Mouse (Mus musculus): ENCODE results near the gene Ankrd22. TPM values are rescaled to one million over a fixed set of nuclear protein-coding genes. Genes with fewer than 3 reads are reported as not detected.
A peak's percentile ranks its signal among the peaks of the same experiment; 100 is the strongest.

The Ankrd22 gene
- total RNA-seq, 2 experiments from 2014 or later = 0.24 TPM; not detected in 1

DNA sequence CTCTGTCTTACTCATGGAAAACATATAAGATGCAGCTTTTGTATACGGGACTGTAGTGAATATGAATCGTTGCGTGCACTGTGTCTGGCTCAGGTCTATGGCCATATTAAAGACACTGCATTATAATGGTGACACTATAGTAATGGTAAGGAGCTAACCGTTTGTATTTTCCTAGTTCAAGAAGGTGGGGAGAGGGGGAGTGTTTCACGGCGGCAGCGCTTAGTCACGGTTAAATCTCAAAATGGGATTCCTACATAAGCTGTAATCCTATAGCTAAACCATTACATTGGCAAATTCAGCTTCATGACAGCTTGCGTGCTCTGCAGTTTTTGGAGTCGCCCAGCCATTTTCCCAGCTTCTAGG, 25.8 kb upstream of the Ankrd22 start:
- intact Hi-C loops (cut with DNase I) = loop anchor here (5.0 kb wide), 1 partner anchor 41 kb away; no protein-coding TSS in a partner anchor
- no peak for DNase-seq (ENCODE audit: extremely low spot score in 1 of 2, low spot score in 2 of 2)

DNA sequence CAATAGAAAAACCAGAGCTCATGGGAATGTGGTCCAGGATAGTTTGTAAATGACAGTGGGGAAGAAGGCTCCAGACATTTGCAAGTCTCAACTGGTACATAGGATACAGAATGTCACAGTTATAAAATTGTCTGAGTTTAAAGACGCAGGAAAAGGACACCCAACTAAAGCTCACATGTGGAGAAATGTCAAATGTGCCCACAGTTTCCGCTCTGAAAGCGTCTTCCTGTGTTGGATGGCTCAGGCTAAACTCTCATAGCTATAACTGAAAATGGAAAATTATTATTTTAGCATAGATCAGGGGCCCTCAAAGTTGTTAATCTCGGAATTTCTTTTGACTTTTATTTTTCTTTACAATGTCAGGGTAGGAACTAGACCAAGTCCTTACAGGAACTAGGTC, 21.0 kb upstream of the Ankrd22 start:
- no peak for DNase-seq (ENCODE audit: extremely low spot score in 1 of 2, low spot score in 2 of 2)
- intact Hi-C loops (cut with DNase I) = no loop called here

- intact Hi-C loops (cut with DNase I) = no loop called here
- DNase-seq (ENCODE audit: extremely low spot score in 1 of 2, low spot score in 2 of 2) = no peak
Measured at GRCm38 (mm10) chr19:34182490-34182889, 16.6 kb upstream of the Ankrd22 start.

- DNase-seq (ENCODE audit: extremely low spot score in 1 of 2, low spot score in 2 of 2) = no peak
- intact Hi-C loops (cut with DNase I) = no loop called here
Measured at GRCm38 (mm10) chr19:34181234-34181633, 15.4 kb upstream of the Ankrd22 start.

DNA sequence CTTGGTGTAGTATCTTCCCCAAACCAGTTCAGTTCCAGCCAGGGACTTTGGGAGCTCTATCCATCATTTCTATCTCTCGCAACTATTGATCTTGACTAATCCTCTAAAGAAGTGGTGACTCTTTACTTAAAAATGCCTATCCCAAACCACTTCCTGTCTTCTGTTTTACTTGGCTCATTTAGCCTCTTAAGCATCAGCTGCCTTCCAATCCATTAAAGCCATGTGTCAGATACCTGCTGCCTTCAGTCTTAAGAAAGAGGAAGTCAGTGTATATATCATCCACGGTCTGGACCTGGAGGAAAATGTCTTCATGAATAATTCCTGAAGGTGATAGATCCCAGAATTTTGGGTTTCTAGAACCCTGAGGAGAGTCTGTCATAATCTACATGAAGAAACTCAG, 14.5 kb upstream of the Ankrd22 start:
- no peak for DNase-seq (ENCODE audit: extremely low spot score in 1 of 2, low spot score in 2 of 2)
- intact Hi-C loops (cut with DNase I) = no loop called here

- intact Hi-C loops (cut with DNase I) = no loop called here
- no peak for DNase-seq (ENCODE audit: extremely low spot score in 1 of 2, low spot score in 2 of 2)
Measured at GRCm38 (mm10) chr19:34179136-34179535, 13.3 kb upstream of the Ankrd22 start.

DNA sequence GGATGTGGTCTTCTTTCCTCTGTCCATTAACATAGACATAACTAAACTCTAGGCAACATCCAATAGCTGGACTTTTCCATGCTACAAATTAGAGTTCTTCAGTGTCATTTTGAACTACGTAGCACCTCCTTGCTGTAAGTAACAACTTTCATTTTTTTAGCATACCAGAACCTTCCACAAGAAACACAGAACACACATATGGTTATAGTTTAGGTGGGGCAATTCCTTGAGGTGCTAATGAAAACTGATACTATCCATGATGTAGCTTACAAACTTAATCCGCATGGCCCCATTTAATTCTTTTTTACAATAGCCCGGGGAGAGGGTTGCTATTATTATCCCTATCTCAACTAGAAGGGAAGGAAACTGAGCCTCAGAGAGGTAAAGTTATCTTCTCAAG, 8.2 kb upstream of the Ankrd22 start:
- DNase-seq (ENCODE audit: extremely low spot score in 1 of 2, low spot score in 2 of 2) = no peak
- intact Hi-C loops (cut with DNase I) = no loop called here

GRCm38 (mm10) chr19:34171167-34171566, 5.3 kb upstream of the Ankrd22 start:
- DNase-seq (ENCODE audit: extremely low spot score in 1 of 2, low spot score in 2 of 2) = no peak
- intact Hi-C loops (cut with DNase I) = no loop called here

DNA sequence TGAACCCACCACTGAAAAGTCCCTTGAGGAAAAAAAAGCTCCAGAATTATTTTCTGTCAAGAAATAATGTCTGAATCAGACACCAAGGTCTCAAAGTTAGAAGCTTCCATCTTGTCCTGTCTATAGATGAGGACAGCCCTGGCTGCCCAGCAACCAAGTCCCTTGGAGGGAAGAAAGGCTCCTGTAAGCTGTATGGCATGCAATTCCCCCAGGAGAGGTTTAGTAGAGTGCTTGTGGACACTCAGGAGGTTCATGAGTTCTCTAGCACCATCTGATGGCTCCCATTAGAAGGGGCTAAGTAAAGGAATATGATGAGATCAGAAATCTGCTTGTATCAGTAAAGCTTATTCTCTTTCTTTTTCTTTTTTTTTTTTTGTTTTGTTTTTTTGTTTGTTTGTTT, 3.3 kb upstream of the Ankrd22 start:
- intact Hi-C loops (cut with DNase I) = loop anchor here (10.0 kb wide), 1 partner anchor 136 kb away; no protein-coding TSS in a partner anchor
- no peak for DNase-seq (ENCODE audit: extremely low spot score in 1 of 2, low spot score in 2 of 2)

- intact Hi-C loops (cut with DNase I) = loop anchor here (10.0 kb wide), 1 partner anchor 137 kb away; no protein-coding TSS in a partner anchor
- DNase-seq (ENCODE audit: extremely low spot score in 1 of 2, low spot score in 2 of 2) = no peak
Measured at GRCm38 (mm10) chr19:34167896-34168661, 2.2 kb upstream of the Ankrd22 start.

- DNase-seq (ENCODE audit: extremely low spot score in 1 of 2, low spot score in 2 of 2) = no peak
- intact Hi-C loops (cut with DNase I) = loop anchor here (10.0 kb wide), 1 partner anchor 138 kb away; no protein-coding TSS in a partner anchor
Measured at GRCm38 (mm10) chr19:34166386-34166785, 533 bp upstream of the Ankrd22 start.

DNA sequence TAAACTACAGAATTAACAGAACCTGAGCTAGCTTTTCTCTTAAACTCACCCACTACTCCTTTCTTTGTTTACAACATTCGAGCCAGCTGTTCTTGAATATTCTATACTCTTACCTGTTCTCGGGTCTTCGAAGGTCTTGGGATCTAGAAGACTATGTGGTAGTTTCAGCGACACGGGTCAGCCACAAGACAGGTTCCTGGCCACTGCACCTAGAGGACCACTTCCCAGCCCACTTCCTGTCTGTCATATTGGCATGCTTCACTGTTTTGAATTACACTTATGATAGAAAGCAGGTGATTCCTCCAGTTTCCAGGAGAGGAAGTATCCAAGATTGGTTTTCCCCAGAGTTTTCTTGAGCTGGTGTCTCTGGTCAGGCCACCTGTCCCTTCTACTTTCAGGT, 3.2 kb downstream of the Ankrd22 start:
- intact Hi-C loops (cut with DNase I) = loop anchor here (10.0 kb wide), 1 partner anchor 142 kb away; no protein-coding TSS in a partner anchor

GRCm38 (mm10) chr19:34153263-34154144, 12.3 kb downstream of the Ankrd22 start:
- intact Hi-C loops (cut with DNase I) = no loop called here
- no peak for DNase-seq (ENCODE audit: extremely low spot score in 1 of 2, low spot score in 2 of 2)

More for the DNA sequence above, 3.2 kb downstream of the Ankrd22 start:
- DNase-seq (ENCODE audit: extremely low spot score in 1 of 2, low spot score in 2 of 2) = no peak

DNA sequence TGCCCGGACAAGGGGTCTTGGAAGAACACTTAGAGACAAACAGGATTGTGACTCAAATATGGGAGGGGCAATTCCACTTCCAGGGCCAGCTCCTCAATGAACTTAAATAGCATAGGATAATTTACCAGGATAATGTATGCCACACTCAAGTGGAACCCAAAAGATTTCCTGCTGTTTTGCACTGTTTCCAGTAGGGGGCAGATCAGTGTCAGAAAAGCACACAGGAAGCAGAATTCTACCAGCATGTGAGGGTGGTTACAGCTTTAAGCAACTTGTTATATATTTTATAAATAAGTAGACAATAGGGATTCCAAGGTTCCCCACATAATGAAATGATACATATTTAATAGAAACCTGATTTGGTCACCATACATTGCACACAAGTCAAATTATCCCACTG, 13.9 kb downstream of the Ankrd22 start:
- intact Hi-C loops (cut with DNase I) = no loop called here
- peak in 1 of 2 experiments; percentile 3 for DNase-seq (ENCODE audit: extremely low spot score in 1 of 2, low spot score in 2 of 2)

- DNase-seq (ENCODE audit: extremely low spot score in 1 of 2, low spot score in 2 of 2) = no peak
- intact Hi-C loops (cut with DNase I) = loop anchor here (10.0 kb wide), 1 partner anchor 96 kb away; no protein-coding TSS in a partner anchor
Measured at GRCm38 (mm10) chr19:34148421-34148820, 17.4 kb downstream of the Ankrd22 start.

DNA sequence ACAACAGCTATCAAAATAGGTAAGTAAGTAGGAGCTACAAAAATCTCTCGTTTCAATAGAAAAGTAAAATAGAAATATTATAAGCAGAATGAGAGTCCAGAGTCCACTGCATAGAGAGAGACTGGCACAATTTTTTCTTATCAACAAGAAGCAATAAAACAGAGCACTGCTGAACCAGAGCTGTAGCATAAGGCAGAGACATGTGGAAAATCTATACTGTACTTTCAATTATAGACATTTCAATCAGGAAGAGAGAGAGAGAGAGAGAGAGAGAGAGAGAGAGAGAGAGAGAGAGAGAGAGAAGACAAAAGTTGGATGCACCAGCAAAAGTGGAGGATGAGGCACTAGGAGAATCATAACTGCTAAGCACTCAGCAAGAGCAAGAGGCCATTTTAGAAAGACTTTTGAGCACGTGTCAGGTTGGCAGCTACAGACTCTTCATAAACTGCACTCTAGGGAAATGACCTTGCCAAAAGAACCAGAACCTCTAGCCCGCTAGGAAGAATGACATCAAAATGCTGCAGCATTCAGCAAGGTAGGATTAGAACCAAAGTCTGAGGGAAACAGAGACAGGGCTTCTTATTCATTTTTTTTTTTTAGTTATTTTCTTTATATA, 26.3 kb downstream of the Ankrd22 start:
- no peak for DNase-seq (ENCODE audit: extremely low spot score in 1 of 2, low spot score in 2 of 2)
- intact Hi-C loops (cut with DNase I) = loop anchor here (10.0 kb wide), 1 partner anchor 105 kb away; no protein-coding TSS in a partner anchor

- intact Hi-C loops (cut with DNase I) = no loop called here
- no peak for DNase-seq (ENCODE audit: extremely low spot score in 1 of 2, low spot score in 2 of 2)
Measured at GRCm38 (mm10) chr19:34138720-34139430, 27.0 kb downstream of the Ankrd22 start.

DNA sequence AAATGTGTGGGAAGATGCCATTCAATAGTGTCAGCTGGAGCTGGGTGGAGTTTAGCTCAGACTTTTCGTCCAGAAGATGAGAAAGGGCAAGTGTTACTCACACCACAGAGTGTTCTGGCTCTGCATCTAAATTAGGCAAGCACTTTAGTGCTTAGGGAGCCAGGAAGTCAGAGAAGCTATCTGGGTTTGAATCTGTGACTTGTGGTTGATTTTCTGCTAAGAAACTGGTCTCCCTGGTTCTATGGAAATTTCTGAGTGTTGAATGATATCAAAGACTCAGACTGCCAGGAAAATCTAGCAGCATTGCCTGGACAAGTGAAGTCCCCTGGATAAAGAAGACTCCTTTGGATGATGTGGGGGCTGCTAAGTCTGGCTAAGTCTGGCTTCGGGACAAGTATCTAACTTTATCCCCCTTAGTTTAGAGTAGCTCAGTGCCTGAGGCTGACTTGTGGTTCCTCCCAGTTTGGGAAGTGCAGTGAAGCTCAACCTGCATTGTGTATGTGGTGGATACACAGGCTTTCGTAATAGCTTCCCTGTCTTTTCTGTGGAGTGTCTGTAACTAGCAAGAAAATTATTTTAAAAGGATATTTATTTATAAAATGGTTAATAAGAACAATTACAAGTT, 45.6 kb downstream of the Ankrd22 start:
- intact Hi-C loops (cut with DNase I) = no loop called here
- DNase-seq (ENCODE audit: extremely low spot score in 1 of 2, low spot score in 2 of 2) = no peak
